Mouse (Mus musculus) natural killer cell, adult 2 months (primary cell): ENCODE results near the gene Bsg.
"Not testable (repeated sequence)": the region's sequence is repeated elsewhere in the genome, so short reads cannot be mapped to it uniquely, and the experiment has no call there.

Experiments
- DNase-seq, 2 experiments: peaks; one replicate each; pipeline ENCODE4 v3.0.0; 2022; ENCODE audit warnings: low spot score in 2 of 2

The Bsg gene

GRCm38 (mm10) chr10:79735361-79735760 is 31.1 kb downstream of the Bsg start:
- no peak for DNase-seq

GRCm38 (mm10) chr10:79736706-79737105 is 32.4 kb downstream of the Bsg start:
- DNase-seq: no peak

- no peak for DNase-seq
Observed at GRCm38 (mm10) chr10:79738259-79738658, 34.0 kb downstream of the Bsg start.

- no peak for DNase-seq
Observed at GRCm38 (mm10) chr10:79739234-79739633, 34.9 kb downstream of the Bsg start.

- no peak for DNase-seq
Observed at GRCm38 (mm10) chr10:79740863-79741262, 36.6 kb downstream of the Bsg start.

- DNase-seq: no peak
Observed at GRCm38 (mm10) chr10:79743161-79743560, 38.9 kb downstream of the Bsg start.

- DNase-seq: no peak
Observed at GRCm38 (mm10) chr10:79743650-79744365, 39.5 kb downstream of the Bsg start.

- no peak for DNase-seq
Observed at GRCm38 (mm10) chr10:79745411-79745810, 41.1 kb downstream of the Bsg start.

- peak; percentile 93 to 95 for DNase-seq
Observed at GRCm38 (mm10) chr10:79745898-79746773, 41.8 kb downstream of the Bsg start, which contains the start of gene Polrmt. Polrmt (minus strand) TSS chr10:79746581.

GRCm38 (mm10) chr10:79746774-79747151 is 42.5 kb downstream of the Bsg start:
- DNase-seq: no peak

GRCm38 (mm10) chr10:79748496-79748895 is 44.2 kb downstream of the Bsg start:
- no peak for DNase-seq

- no peak for DNase-seq
Observed at GRCm38 (mm10) chr10:79754856-79755516, 50.7 kb downstream of the Bsg start, which contains the start of gene Fgf22. Fgf22 (plus strand) TSS chr10:79755076.

GRCm38 (mm10) chr10:79755854-79756253 is 51.6 kb downstream of the Bsg start:
- DNase-seq: no peak

GRCm38 (mm10) chr10:79756660-79757059 is 52.4 kb downstream of the Bsg start:
- DNase-seq: no peak

- DNase-seq: not testable (repeated sequence)
Observed at GRCm38 (mm10) chr10:79759675-79760074, 55.4 kb downstream of the Bsg start.

- DNase-seq: no peak
Observed at GRCm38 (mm10) chr10:79760603-79761143, 56.4 kb downstream of the Bsg start.
